Mouse (Mus musculus) spleen, adult 12 weeks (tissue): ENCODE measurements around the gene Smad6.

ENCODE experiments used
- DNase-seq: peaks from one replicate; pipeline ENCODE4 v3.0.0; 2022; ENCODE audit warnings: low spot score

The Smad6 gene

GRCm38 (mm10) chr9:63959129-63959932, 62.5 kb downstream of the Smad6 start:
- no peak for DNase-seq

- no peak for DNase-seq
Observed at GRCm38 (mm10) chr9:63958337-63959030, 63.4 kb downstream of the Smad6 start.

- DNase-seq: no peak
Observed at GRCm38 (mm10) chr9:63957647-63958185, 64.1 kb downstream of the Smad6 start.

- DNase-seq: peak; percentile 28
Observed at GRCm38 (mm10) chr9:63956052-63956451, 65.8 kb downstream of the Smad6 start.

GRCm38 (mm10) chr9:63953691-63954090, 68.2 kb downstream of the Smad6 start:
- DNase-seq: no peak

DNA sequence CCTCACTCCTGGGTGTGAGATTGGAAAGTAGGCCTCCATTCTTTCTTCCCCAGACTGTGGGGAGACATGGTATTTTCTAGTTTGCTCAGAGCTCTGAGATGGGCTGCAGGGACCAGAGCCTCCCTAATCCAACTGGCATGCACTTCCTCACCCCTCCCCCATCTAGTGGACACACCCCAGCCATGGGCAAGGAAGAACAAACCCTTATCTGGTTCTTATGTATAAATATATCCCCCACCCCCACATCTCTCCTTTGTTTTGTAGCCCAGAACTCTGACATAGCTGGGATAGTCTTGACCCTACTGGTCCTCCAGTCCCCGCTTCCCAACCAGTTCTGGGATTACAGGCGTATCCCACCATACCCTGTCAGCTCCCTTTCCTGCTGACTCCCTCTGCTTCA, 69.3 kb downstream of the Smad6 start:
- no peak for DNase-seq

DNA sequence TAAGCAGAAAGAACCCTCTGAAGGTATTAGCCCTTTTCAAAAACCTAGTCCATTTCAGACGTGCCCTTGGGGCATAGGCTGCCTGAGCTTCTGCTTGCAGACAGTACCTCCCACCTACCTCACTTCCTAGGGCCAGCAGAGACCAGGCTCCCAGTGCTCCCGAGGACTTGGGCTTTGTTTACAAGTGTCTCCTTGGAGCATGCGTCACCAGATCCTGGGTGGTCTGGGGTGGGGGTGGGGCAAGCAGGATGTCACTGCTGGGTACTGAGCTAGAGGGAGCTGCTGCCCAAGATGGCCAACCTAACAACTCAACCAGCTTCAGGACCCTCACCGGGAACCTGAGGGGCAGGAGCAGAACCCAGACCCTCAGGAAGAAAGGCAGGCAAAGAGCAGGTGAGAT, 71.5 kb downstream of the Smad6 start:
- no peak for DNase-seq

GRCm38 (mm10) chr9:63949393-63949792, 72.5 kb downstream of the Smad6 start:
- no peak for DNase-seq

DNA sequence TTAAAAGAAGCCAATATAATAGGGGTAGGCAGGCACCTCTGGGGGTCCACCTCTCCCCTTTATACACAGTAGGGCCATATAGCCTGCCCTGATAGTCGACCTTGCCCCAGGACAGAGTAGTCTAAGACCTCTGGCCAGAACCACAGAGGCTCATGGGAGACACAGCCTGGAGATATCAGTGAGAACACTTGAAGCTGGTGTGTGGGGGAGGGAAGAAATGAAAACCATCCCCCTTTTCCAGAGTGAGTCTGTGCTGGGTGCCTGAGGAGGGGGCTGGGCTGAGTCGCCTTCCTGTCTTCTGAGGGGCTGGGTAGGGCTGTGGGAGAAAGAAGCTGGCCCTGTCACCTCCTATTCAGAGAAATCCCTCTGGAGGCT, 79.3 kb downstream of the Smad6 start:
- DNase-seq: no peak

- no peak for DNase-seq
Observed at GRCm38 (mm10) chr9:63941747-63942607, 79.9 kb downstream of the Smad6 start.

- DNase-seq: no peak
Observed at GRCm38 (mm10) chr9:63936256-63936655, 85.6 kb downstream of the Smad6 start.

DNA sequence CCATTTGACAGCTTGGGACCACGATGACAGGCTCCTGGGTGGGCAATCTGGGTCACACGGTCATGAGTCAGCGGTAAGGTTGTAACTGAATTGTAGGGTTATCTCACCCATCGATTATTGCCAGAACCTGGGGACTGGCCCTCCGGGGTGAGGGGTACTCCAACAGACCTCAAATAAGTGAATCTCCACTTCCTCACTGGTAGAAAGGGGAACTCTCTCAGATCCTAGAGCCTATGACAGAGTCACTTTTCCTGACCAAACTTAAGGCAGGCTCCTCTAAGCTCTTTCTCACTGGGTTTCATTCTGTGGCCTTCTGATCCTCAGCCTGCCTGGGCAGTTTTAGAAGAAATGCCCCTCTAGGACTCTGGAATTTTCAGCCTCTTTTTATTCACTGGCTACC, 88.8 kb downstream of the Smad6 start:
- no peak for DNase-seq

DNA sequence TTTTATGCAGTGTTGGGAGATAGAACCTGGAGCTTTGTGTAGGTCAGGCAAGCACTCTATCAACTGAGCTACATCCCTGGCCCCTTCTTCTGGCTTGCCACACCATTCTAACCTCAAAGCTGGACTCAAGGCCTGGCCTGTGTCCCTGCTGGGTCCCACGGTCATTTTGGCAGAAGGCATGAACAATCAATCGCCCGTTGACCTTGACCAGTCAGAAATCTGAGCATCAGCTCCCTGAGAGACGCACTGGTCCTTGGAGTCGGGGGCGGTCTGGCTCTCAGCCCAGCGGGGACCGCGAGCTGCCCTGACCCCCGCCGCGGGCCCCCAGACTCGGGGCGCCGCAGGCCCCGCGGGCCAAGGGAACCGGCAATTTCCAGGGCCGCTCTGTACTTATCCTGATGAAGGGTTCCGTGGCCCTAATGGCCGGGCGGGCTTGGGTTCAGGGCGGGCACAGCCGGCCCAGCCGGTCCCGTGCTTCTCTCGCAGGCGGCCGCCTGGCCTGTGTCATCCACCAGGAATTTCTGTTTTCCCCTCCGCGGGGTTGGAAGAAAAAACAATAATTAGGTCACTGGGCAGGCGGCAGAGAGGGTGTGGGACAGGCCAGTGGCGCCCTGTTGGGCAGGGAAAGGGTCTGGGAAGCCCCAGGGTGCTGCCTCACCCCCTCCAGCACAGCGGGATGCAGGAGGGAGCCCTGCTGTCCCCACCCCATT, 94.4 kb downstream of the Smad6 start:
- no peak for DNase-seq

DNA sequence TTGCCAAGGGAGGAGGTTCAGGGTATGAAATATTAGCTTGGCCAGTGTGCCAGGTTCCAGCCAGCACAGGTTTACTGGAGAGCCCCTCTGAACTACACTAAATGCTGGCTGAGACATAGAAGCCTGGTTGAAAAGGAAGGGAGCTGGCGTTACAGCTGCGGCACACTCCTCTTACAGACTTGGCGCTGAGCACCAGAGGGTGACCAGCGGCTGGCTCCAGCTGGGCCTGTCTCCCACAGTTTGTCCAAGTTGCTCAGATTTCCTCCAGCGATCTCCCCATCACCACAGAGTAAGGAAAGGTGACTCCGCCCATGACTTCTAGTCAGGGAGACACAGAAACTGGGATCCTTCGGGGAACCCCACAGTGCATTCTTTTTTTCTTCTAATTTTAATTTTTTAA, 95.5 kb downstream of the Smad6 start:
- DNase-seq: no peak

DNA sequence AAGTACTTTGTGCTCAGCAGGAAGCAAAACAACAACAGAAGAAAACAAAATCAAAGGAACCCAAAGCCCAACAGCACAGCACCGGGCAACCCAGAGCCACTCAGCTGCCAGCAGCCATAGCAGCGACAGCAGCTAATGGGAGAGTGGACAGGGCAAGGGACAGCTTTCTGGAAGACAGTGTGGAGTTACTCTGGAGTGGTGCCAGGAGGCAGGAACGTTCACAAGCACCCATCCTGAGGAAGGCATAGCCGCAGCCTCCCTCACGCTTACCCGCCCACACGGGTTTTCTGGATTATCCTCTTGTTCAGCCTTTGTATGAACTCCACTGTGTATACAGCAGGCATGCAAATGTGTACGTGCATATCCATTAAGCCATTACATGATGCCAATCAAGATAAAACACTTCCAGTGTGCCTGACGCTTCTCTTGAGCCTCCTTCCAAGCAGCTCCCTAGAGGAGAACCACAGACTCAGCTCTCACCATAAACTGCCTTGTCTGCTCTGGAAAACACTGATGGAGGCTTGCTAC, 98.6 kb downstream of the Smad6 start:
- no peak for DNase-seq

DNA sequence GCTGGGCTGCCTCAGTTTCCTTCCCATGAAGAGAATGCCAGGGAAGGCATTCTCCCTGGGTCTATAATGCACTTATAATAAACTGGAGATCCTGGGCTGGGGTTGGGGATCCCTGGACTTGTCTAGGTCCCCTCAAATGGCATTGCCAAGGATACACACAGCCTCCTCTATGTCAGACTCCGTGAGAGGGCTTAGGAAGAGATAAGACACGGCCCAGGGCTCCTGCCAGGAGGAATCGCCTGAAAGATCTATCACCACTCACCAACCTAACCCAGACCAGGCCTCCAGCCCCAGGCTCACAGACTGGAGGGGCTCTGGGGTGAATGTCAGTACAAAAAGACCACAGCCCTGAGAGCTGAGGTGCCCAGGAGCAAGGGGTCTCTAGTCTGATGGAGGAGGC, 102.2 kb downstream of the Smad6 start:
- no peak for DNase-seq

GRCm38 (mm10) chr9:63919001-63919555, 102.8 kb downstream of the Smad6 start:
- DNase-seq: no peak

DNA sequence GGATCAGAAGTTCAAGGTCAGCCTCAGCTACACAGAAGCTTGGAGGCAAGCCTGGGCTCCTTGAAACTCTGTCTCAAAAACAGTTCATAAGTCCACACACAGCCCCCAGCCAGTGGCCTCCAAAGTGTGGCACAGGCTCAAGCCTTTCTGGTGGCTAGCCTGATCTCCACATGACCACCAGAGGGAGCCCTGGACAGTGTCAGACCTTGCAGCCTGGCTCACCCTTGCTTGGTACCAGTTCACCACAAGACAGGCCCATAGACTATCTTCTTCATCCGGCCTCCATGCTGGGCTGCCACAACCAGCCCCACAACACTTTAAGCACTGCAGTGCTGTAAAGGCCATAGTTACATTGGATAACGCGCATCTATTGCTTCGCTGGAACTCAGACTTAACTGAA, 103.6 kb downstream of the Smad6 start:
- DNase-seq: peak; percentile 36

- no peak for DNase-seq
Observed at GRCm38 (mm10) chr9:63916441-63916840, 105.4 kb downstream of the Smad6 start.

GRCm38 (mm10) chr9:63915976-63916375, 105.9 kb downstream of the Smad6 start:
- DNase-seq: peak; percentile 11

DNA sequence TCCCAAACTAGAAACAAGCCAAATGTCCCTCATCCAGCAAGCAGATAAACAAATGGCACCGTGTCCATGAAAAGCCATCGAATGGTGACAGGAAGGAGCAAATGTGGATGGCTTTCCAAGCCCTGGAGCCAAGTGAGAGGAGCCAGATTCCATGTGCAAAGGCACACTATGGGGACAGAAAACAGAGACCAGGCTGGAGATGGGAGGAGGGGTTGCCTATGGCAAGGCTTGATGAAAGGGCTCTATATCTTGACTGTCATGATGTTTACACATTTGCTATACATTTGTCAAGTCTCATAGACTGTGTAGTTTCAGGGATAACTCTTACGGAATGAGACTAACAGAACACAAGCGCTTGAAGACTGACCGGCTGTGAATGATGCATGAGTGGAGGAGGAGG, 106.9 kb downstream of the Smad6 start:
- no peak for DNase-seq
